Mouse (Mus musculus): Measurements from ENCODE around the gene Tmem170b.
A peak's percentile ranks its signal among the peaks of the same experiment; 100 is the strongest.

The Tmem170b gene

GRCm38 (mm10) chr13:41605099-41606010 is at the start of gene Tmem170b:
Tmem170b (plus strand) TSS chr13:41605907.
- peak; percentile 98 for DNase-seq (ENCODE audit: low read depth, low spot score)

GRCm38 (mm10) chr13:41561024-41561423 is 44.7 kb upstream of the Tmem170b start:
- no peak for DNase-seq (ENCODE audit: low read depth, low spot score)

DNA sequence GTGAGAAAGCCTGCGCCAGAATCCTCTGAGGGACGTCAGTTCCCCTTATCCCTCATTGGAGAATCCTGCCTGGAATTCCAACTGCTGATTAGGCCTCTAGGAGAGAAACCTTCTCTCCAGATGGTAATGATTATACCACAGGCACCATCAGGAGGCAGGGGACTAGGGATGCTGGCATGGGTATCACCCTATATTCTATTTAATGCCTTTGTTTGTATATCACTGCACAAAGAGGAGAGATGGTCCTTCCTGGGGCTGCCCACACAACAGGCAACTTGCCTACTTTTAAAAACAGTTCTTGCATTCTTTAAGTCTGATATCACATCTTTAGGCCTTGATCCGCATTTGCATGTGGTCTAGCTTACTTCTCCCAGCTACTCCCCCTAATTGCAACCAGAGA is 37.3 kb upstream of the Tmem170b start:
- no peak for DNase-seq (ENCODE audit: low read depth, low spot score)

DNA sequence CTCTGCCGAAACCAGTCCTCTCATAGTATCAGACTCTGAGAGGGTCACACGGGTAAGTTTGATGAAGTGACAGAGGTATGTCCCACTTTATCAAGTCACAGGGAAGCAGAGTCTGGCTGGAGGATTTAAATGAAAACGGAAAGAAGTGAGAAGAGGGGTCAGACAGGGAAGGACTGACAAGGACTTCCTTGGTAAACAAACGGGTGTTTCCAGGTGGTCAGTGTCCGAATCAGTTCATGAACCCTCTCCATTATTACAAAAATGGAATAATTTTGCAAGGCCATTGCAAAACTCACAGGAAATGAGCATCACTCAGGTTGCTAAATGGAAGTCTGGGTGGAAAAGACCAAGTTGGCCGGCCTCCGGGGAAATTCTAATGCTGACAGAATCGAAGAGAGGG is 36.8 kb upstream of the Tmem170b start:
- DNase-seq (ENCODE audit: low read depth, low spot score), result no peak

- DNase-seq (ENCODE audit: low read depth, low spot score), result no peak
These were observed 35.9 kb upstream of the Tmem170b start for GRCm38 (mm10) chr13:41569776-41570175.

- DNase-seq (ENCODE audit: low read depth, low spot score), result peak; percentile 88
These were observed 34.0 kb upstream of the Tmem170b start for GRCm38 (mm10) chr13:41571368-41572350.

DNA sequence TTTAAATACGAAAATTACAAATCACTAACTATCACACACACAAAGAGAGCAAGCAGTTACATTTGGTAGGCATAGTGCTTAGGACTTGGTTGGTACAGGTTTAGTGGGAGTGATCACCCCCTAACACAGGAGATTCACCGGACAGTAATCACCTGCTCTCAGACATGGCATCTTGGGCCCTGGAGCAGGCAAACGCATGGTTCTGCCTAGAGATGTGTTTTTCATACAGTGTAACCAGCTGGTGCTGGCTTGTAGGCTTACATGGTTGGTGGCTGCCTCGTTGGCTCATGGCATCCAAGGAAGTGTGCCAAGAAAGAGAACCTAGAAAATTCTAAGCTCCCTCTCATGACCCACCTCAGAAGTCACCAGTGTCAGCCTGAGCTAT is 33.4 kb upstream of the Tmem170b start:
- DNase-seq (ENCODE audit: low read depth, low spot score), result no peak

GRCm38 (mm10) chr13:41573126-41573846 is 32.4 kb upstream of the Tmem170b start:
- DNase-seq (ENCODE audit: low read depth, low spot score), result no peak

DNA sequence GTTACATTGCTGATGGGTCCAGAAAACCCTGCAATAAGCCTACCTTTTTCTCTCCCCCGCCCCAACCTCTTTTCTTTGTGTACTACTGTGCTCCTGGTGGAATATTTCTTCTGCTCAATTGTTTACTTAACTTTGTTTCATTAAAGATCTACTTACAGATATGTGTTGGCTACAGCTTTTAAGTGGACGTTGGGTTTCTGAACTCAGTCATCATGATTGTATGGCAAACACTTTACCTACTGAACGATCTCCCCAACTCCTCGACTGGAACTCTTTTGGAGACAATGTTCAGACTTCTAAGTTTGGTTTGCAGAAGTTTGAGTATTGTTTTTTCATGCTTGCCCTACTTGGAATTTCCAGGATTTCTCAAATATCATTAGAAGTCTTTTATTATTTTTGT is 24.6 kb upstream of the Tmem170b start:
- DNase-seq (ENCODE audit: low read depth, low spot score), result no peak

DNA sequence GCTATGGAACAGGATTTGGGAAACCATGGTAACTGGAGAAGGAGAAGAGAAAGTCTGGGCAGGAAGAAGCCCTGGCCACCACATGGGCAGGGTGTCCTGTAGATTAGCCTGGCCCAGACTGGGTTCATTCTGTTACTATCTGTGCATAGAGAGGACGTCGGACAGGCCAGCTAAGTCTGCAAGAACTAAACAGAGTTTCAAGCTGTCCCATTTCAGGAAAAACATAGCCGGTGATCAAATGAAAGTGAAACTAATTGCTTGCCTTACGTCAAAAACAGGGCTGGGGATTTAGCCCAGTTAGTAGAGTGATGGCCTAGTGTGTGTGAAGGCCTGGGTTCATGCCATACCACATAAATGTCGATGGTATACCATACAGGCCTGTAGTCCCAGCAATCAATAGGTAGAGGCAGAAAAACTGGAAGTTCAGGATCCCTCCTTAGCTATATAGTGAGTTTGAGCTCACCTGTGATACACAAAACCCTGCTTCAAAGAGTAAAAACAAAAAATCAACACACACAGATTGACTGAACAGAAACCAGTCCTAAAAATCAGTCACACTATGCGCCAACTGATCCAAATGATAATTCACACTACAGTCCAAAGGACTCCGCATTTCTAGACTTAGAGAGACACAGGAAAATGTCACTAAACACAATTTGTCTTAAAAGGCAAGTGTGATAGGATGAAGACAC is 21.9 kb upstream of the Tmem170b start:
- peak; percentile 71 for DNase-seq (ENCODE audit: low read depth, low spot score)

GRCm38 (mm10) chr13:41584358-41584680 is 21.4 kb upstream of the Tmem170b start:
- peak; percentile 54 for DNase-seq (ENCODE audit: low read depth, low spot score)

DNA sequence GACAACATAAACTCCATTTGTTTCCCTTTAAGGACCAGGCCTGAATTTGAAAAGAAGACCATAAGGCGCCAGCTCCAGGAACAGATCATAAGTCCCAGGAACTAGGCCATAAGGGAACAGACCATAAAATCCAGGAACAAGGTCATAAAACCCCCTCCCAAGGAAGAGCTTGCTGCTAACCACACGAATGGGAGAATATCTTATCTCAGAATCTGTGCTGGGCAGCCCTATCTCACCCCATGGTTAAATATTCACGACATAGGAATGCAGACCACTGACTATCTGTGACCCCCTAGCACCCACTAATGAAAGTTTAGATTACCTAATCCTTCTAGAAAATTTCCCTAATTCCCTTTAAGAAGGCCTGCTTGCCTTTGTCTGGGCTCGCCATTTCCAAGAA is 20.8 kb upstream of the Tmem170b start:
- DNase-seq (ENCODE audit: low read depth, low spot score), result no peak

DNA sequence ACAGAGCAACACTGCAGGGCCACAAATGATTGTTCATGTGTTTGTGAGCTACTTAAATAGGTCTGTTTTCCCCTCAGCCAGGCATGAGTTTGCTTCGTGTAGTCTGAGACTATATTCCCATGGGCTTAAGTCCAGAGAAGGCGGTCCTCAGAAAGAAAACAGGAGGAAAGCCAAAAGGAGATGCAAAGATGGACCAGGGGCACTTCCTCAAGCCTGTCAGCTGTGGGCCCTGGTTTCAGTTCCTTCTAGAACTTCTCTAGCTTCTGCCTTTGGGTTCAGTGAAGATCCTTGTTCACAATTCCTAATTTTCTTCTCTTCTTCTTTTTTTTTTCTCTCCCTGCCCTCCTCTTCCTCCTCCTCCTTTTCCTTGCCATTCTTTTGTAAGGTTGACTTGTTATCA is 9.0 kb upstream of the Tmem170b start:
- DNase-seq (ENCODE audit: low read depth, low spot score), result no peak

DNA sequence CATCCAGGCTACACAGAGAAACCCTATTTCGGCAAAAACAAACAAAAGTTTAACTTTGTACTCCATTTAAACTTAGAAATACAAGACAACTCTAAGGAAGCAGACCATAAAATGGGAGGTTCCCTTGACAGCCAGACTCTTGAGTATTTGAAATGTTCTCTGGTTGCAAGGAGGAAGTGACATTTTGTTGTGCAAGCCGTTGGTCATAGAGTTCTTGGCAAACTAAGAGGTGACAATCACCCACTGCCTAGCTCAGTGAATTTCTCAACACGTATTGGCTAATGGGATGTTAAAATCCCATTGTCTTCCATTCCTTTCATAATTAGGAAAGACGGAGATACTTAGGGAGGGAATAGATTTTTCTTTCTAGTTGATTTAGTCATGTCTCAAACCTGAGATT is 5.7 kb upstream of the Tmem170b start:
- no peak for DNase-seq (ENCODE audit: low read depth, low spot score)

- no peak for DNase-seq (ENCODE audit: low read depth, low spot score)
These were observed 4.7 kb upstream of the Tmem170b start for GRCm38 (mm10) chr13:41601056-41601455.

- no peak for DNase-seq (ENCODE audit: low read depth, low spot score)
These were observed 1.7 kb upstream of the Tmem170b start for GRCm38 (mm10) chr13:41603921-41604466.

- peak; percentile 87 for DNase-seq (ENCODE audit: low read depth, low spot score)
These were observed 634 bp downstream of the Tmem170b start for GRCm38 (mm10) chr13:41606081-41607000.

DNA sequence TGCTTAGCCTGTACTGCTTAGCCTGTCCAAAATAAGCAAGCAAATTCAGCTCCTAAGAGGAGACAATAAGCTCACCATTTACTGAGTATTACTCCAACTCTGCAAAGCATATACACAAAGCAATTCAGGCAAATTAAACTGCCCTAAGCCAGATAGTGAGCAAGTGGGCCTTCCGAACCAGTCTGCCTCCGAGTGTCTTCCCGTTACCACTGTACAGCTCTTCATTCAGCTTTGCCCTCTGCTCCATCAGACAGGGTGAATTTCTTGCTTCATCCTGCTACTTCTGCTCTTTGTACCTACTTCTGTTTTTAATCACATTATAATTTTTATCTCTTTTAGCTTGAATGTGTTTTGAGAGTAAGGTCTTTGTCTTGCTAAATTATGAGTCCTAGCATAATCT is 1.9 kb downstream of the Tmem170b start:
- no peak for DNase-seq (ENCODE audit: low read depth, low spot score)

DNA sequence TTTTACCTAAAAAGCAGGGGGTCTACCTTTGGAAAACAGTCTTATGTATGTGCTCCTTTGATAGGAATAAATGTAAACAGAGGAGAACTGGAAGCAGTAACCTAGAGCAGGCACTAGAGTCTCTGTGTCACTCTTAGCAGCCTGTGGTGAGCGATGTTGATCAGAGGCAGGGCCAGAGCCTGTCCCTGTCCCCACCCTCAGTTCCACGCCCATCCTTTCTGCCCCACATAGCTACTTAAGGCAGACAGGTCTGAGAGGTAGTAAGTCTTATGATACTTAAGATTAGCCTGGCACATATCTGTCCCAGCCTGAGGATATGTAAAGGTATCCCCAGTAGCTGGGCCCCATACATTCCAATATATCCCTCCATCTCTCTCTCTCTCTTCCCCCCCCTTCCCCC is 2.9 kb downstream of the Tmem170b start:
- DNase-seq (ENCODE audit: low read depth, low spot score), result no peak

DNA sequence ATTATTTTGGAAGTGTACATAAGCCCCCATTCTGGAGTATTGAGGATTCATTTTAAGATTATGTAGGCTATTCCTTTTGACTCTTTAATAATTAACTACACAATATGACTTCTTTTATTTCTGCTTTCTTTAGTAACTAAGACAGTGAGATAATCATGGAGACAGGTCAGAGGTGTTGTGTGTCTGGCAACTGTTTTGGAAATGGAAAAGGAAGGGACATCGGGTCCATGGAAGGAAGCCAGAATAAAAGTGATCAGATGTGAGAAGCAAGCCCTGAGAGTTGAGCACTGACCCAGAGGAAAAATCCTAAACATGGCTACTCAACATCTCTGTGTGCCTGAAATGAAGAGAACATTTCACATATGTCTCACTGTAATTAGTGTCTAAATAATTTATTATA is 5.3 kb downstream of the Tmem170b start:
- no peak for DNase-seq (ENCODE audit: low read depth, low spot score)
